Mouse (Mus musculus) cerebellum, adult 18-20 months (tissue): ENCODE measurements around the gene Elovl5.

ENCODE experiments used
- DNase-seq, 2 experiments: peaks; one replicate each; pipeline ENCODE4 v3.0.0; 2021

Gene Elovl5

GRCm38 (mm10) chr9:77929296-77929695 lies 12.1 kb downstream of the Elovl5 start:
- DNase-seq, result no peak

DNA sequence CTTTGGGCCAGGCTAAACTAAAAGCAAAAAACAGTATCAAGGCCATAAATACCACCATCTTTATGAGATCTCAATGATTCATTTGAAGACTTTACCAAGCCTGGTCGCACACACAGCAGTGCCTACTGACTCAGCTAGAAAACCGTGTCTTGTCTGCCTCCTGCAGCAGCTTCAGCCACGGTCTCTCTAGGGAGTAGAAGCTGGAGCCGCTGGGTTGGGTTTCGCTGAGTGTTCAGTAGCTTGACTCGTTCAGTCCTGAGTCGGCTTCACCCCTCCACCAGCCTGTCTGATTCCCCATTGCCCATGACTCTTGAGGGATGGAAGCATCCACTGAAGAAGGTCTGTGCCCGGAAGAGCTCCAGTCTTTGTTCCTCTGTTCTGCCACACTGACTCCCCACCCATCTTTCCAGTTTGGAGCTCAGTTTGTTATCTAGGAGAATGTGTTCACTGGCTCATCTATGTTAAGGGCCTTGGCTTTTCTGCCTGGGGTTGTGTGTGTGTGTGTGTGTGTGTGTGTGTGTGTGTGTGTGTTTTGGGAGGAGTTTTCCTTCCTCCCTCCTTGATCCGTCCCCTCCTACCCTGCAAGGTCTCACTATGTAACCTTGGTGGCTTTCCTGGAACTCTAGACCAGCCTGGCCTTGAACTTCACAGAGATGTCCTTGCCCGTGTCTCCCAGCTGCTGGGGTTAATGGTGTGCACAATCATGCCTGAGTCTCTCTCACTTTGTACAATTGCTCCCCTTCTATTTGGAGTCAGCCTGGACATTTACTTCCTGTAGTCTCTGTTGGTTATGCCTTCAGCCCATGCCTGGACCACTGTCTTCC lies 13.1 kb downstream of the Elovl5 start:
- DNase-seq, result no peak

- DNase-seq, result no peak
These were observed 13.7 kb downstream of the Elovl5 start for GRCm38 (mm10) chr9:77930860-77931184.

DNA sequence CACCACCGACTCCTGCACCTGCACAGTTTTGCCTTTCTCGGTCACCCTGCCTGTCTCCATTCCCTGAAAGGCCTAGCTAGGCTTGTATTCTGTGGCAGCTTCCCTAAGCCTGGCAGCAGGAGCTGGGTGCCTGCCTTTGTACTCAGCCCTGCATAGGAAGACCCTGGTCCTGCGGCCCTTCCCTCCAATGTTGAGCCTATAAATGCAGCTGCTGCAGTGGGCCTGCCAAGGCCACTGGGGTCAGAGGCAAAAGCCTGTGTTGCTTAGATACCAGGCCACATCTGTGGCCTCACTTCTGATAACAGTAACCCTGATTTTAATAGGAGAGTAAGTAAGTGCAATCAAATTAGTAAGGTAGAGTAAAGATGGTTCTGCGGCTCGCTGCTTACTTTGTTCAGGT lies 14.6 kb downstream of the Elovl5 start:
- DNase-seq, result no peak

- DNase-seq, result no peak
These were observed 18.9 kb downstream of the Elovl5 start for GRCm38 (mm10) chr9:77935818-77936611.

DNA sequence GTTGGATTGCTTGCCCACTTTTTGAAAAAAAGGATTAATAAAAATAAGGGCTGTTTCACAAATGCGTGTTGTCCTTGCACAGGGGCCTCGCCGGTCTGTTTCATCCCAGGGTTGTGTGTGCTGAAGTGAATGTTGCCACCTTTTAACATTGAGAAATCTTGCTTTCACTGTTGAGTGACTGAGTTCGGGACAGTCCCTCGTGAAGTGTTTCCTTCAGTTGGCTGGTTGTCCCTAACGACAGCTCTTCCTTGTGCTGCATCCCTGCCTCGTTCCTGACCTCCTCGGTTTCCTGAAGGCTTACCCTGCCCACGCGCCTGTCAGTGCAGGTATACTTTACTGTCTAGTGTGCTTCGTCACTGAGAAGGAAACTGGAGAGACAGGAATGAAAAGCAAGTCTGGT lies 20.7 kb downstream of the Elovl5 start:
- no peak for DNase-seq

- peak in 1 of 2 experiments; percentile 22 for DNase-seq
These were observed 21.8 kb downstream of the Elovl5 start for GRCm38 (mm10) chr9:77938761-77939553.

GRCm38 (mm10) chr9:77939554-77939920 lies 22.4 kb downstream of the Elovl5 start:
- no peak for DNase-seq

- no peak for DNase-seq
These were observed 23.9 kb downstream of the Elovl5 start for GRCm38 (mm10) chr9:77941058-77941457.

- no peak for DNase-seq
These were observed 24.7 kb downstream of the Elovl5 start for GRCm38 (mm10) chr9:77941836-77942235.

DNA sequence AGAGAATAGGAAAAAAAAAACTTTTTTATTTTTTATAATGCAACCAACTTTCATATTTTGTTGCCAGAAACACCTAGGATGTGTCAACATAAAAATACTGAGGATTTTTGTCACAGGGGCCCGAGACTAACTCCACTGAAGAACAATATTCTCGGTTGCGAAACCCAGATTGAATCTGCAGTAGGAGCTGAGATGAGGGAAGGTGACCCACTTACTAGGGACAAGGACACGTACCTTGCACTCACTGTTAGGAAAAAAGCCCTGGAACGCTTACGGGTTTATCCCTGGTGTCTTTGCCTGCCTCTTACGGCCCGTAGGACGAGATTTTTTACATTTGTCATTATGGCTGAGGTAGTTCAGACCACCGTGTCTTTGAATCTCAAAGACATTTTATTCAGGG lies 25.2 kb downstream of the Elovl5 start:
- no peak for DNase-seq

- DNase-seq, result no peak
These were observed 26.2 kb downstream of the Elovl5 start for GRCm38 (mm10) chr9:77943316-77943715.

- DNase-seq, result no peak
These were observed 27.0 kb downstream of the Elovl5 start for GRCm38 (mm10) chr9:77944195-77944594.

DNA sequence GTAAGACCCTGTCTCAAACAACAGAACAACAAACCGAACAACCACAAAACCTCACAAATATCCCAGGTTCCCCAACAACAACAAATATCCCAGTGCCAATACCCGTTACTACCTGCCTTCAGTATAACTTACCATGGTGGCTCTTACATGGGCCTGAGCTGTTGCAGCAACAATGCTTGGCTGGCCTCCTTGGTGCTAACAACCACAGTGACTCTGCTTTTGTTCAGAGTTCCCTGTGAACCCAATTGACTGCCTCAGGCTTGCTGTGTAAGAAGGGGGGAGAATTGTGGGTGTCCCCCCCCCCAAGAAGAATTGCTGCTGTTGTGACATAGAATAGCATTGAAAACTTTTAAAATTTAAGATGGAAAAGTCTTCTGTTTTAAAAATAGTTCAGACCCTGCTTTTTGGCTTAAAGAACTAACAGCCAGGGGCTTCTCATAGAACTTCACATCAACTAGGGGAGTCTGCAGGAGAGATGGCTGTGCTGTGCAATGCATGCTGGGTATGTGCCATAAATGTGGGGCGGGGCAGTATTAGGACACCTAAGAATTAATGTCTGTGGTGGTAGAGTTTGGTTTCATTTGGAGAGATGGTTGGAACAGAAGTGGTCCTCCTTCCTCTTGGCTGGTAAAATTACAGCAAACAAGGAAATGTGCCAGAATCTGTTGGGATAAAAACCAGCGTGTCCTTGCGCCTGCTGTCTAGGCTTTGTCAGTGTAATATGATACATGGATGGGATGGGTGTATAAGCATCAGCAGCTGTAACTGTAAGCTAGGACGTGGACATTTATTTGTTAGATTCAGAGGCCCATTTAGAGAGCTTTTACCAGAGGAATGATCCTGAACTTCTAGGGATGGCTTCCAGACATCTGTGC lies 28.9 kb downstream of the Elovl5 start:
- no peak for DNase-seq

- no peak for DNase-seq
These were observed 31.1 kb downstream of the Elovl5 start for GRCm38 (mm10) chr9:77948214-77948613.

GRCm38 (mm10) chr9:77949753-77950268 lies 32.6 kb downstream of the Elovl5 start:
- no peak for DNase-seq

DNA sequence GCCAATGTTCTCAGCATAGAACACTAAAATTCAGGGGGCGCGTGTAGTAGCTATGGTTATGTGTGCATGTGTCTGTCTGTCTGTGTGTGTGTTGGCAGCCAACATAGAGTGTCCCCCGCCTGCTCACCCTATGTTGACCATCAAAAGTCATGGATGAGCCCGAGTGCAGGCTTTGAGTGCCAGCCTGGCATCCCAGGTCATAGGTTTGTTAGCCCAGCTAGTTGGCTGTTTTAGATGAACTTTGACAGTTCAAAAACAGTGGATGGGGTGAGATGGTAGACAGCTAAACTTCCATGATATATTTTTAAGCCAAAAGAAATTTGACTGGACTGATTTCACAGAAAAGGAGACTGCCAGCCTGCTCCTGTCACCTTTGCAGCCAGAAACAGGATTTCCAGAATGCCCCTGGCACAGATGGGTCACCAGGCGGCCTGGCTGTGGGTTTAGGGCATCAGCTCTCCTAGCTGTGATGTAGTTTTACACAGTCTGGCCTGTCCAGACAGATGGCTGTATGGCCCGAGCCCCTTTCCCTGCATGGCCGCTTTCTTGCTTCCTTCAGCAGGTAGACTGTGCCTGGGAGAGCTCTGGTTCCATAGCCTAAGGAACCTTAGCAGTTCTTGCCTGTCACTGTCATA lies 33.8 kb downstream of the Elovl5 start:
- peak; percentile 53 to 67 for DNase-seq

DNA sequence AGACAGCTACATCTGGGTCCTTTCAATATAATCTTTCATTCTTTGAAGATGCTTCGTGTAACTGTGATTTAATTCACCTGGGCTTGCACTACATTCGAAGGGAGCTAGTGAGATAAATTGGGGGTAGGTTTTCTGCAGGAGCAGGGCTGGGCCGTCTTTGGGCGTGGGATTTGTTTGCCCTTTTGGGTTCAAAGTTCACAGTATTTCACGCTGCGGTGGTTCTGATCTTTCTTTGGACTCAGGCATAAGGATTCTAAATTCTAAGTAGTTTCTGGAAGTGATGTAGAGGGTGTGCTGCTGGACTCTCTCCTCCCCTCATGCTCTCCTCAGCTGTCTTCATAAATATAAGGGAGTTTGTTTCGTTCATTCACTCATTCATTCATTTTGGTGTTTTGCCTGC lies 34.8 kb downstream of the Elovl5 start:
- no peak for DNase-seq

- DNase-seq, result peak; percentile 50 to 54
These were observed 35.9 kb downstream of the Elovl5 start for GRCm38 (mm10) chr9:77953053-77953452.

DNA sequence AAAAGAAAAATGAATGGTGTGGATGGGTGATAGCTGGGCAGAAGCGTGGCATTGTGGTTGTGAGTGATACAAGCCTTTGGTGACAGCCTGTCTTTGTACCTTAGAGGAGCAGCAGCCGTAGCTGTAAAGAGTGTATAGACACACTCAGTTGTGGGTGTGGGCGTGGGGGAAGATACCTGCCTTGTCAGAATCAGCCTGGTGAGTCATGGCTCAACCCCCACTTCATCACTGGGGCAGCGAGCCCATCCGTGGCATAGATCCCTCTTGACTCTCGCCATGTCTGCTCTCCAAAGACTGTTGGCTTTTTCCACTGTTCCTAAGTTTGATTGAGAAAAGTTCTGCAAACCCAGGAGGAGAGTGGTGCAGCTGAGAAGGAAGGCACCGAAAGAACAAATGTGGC lies 37.3 kb downstream of the Elovl5 start:
- DNase-seq, result no peak

- DNase-seq, result no peak
These were observed 37.8 kb downstream of the Elovl5 start for GRCm38 (mm10) chr9:77954981-77955380.

DNA sequence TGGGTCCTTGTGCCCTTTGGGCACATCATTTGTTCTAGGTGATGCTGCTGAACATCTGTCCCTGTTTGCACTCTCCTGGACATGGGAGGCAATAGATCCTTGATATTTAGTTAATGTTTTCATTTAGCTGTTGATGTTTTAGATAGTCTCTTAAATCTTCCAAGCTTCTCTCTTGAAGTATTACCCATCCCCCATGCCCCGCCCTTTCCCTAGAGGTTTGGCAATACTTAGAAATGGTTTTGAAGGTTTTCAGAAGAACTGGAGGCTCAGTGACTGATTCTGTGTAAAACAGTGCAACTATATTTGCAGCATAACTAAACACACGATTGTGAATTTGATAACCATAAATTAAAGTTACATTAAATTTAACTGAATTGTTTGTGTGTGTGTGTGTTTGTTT lies 38.3 kb downstream of the Elovl5 start:
- no peak for DNase-seq
